Mouse (Mus musculus) yolk sac, embryonic 10.5 days (tissue): ENCODE results near the gene Rab3gap1.
A peak's percentile ranks its signal among the peaks of the same experiment; 100 is the strongest.

Source experiments
- DNase-seq: peaks from one replicate; pipeline ENCODE4 v3.0.0-alpha.2; 2017; ENCODE audit warnings: low spot score

Rab3gap1 gene

GRCm38 (mm10) chr1:127868300-127869261, at the start of gene Rab3gap1:
Rab3gap1 (plus strand) TSS chr1:127868773.
- peak; percentile 91 for DNase-seq

- no peak for DNase-seq
These were observed 41.2 kb upstream of the Rab3gap1 start for GRCm38 (mm10) chr1:127827325-127827724.

GRCm38 (mm10) chr1:127830215-127830921, 38.2 kb upstream of the Rab3gap1 start:
- DNase-seq = no peak

GRCm38 (mm10) chr1:127833714-127834113, 34.9 kb upstream of the Rab3gap1 start:
- DNase-seq = no peak

GRCm38 (mm10) chr1:127834202-127834601, 34.4 kb upstream of the Rab3gap1 start:
- no peak for DNase-seq

GRCm38 (mm10) chr1:127836619-127837018, 32.0 kb upstream of the Rab3gap1 start:
- DNase-seq = no peak

GRCm38 (mm10) chr1:127838602-127839001, 30.0 kb upstream of the Rab3gap1 start:
- no peak for DNase-seq

GRCm38 (mm10) chr1:127845472-127845871, 23.1 kb upstream of the Rab3gap1 start:
- DNase-seq = no peak

GRCm38 (mm10) chr1:127850075-127850610, 18.4 kb upstream of the Rab3gap1 start:
- DNase-seq = no peak

- no peak for DNase-seq
These were observed 13.9 kb upstream of the Rab3gap1 start, which contains the start of gene Map3k19 for GRCm38 (mm10) chr1:127854486-127855222. Map3k19 (minus strand) TSS chr1:127855031.

- no peak for DNase-seq
These were observed 9.5 kb upstream of the Rab3gap1 start for GRCm38 (mm10) chr1:127858945-127859648.

- no peak for DNase-seq
These were observed 8.7 kb upstream of the Rab3gap1 start for GRCm38 (mm10) chr1:127859799-127860400.

- no peak for DNase-seq
These were observed 8.1 kb upstream of the Rab3gap1 start for GRCm38 (mm10) chr1:127860492-127860891.

GRCm38 (mm10) chr1:127861900-127862299, 6.7 kb upstream of the Rab3gap1 start:
- no peak for DNase-seq

- DNase-seq = no peak
These were observed 4.8 kb upstream of the Rab3gap1 start for GRCm38 (mm10) chr1:127863806-127864205.

GRCm38 (mm10) chr1:127869276-127869675, 703 bp downstream of the Rab3gap1 start:
- no peak for DNase-seq

- no peak for DNase-seq
These were observed 30.8 kb downstream of the Rab3gap1 start for GRCm38 (mm10) chr1:127899401-127899800.

- peak; percentile 21 for DNase-seq
These were observed 36.3 kb downstream of the Rab3gap1 start for GRCm38 (mm10) chr1:127904774-127905385.

- no peak for DNase-seq
These were observed 44.5 kb downstream of the Rab3gap1 start for GRCm38 (mm10) chr1:127913116-127913515.

GRCm38 (mm10) chr1:127915316-127915715, 46.7 kb downstream of the Rab3gap1 start:
- no peak for DNase-seq
